Mouse (Mus musculus): Measurements from ENCODE around the gene Sorcs3.

The Sorcs3 gene

GRCm38 (mm10) chr19:48706267-48706923 is 500.6 kb downstream of the Sorcs3 start:
- DNase-seq (ENCODE audit: low spot score) = peak; percentile 63

GRCm38 (mm10) chr19:48706924-48707320 is 501.1 kb downstream of the Sorcs3 start:
- no peak for DNase-seq (ENCODE audit: low spot score)

- peak; percentile 41 for DNase-seq (ENCODE audit: low spot score)
These were observed 520.1 kb downstream of the Sorcs3 start for GRCm38 (mm10) chr19:48725851-48726419.

- no peak for DNase-seq (ENCODE audit: low spot score)
These were observed 521.2 kb downstream of the Sorcs3 start for GRCm38 (mm10) chr19:48727048-48727447.

GRCm38 (mm10) chr19:48727601-48728000 is 521.8 kb downstream of the Sorcs3 start:
- DNase-seq (ENCODE audit: low spot score) = no peak

- no peak for DNase-seq (ENCODE audit: low spot score)
These were observed 525.9 kb downstream of the Sorcs3 start for GRCm38 (mm10) chr19:48731731-48732130.

GRCm38 (mm10) chr19:48734370-48734769 is 528.5 kb downstream of the Sorcs3 start:
- peak; percentile 33 for DNase-seq (ENCODE audit: low spot score)

- DNase-seq (ENCODE audit: low spot score) = no peak
These were observed 531.7 kb downstream of the Sorcs3 start for GRCm38 (mm10) chr19:48737554-48737953.

- DNase-seq (ENCODE audit: low spot score) = no peak
These were observed 549.3 kb downstream of the Sorcs3 start for GRCm38 (mm10) chr19:48755156-48755555.

- DNase-seq (ENCODE audit: low spot score) = no peak
These were observed 551.0 kb downstream of the Sorcs3 start for GRCm38 (mm10) chr19:48756831-48757230.

- no peak for DNase-seq (ENCODE audit: low spot score)
These were observed 560.7 kb downstream of the Sorcs3 start for GRCm38 (mm10) chr19:48766524-48766923.

- no peak for DNase-seq (ENCODE audit: low spot score)
These were observed 565.7 kb downstream of the Sorcs3 start for GRCm38 (mm10) chr19:48771565-48771964.

- DNase-seq (ENCODE audit: low spot score) = no peak
These were observed 573.4 kb downstream of the Sorcs3 start for GRCm38 (mm10) chr19:48779095-48779765.

- no peak for DNase-seq (ENCODE audit: low spot score)
These were observed 575.0 kb downstream of the Sorcs3 start for GRCm38 (mm10) chr19:48780813-48781212.

- no peak for DNase-seq (ENCODE audit: low spot score)
These were observed 576.3 kb downstream of the Sorcs3 start for GRCm38 (mm10) chr19:48782024-48782721.

GRCm38 (mm10) chr19:48787269-48787668 is 581.4 kb downstream of the Sorcs3 start:
- no peak for DNase-seq (ENCODE audit: low spot score)

- peak; percentile 18 for DNase-seq (ENCODE audit: low spot score)
These were observed 598.7 kb downstream of the Sorcs3 start for GRCm38 (mm10) chr19:48804546-48804945.

- DNase-seq (ENCODE audit: low spot score) = no peak
These were observed 605.7 kb downstream of the Sorcs3 start for GRCm38 (mm10) chr19:48811541-48811940.

- DNase-seq (ENCODE audit: low spot score) = no peak
These were observed 608.0 kb downstream of the Sorcs3 start for GRCm38 (mm10) chr19:48813823-48814222.

- DNase-seq (ENCODE audit: low spot score) = no peak
These were observed 609.2 kb downstream of the Sorcs3 start for GRCm38 (mm10) chr19:48815064-48815463.

- DNase-seq (ENCODE audit: low spot score) = no peak
These were observed 614.9 kb downstream of the Sorcs3 start for GRCm38 (mm10) chr19:48820493-48821282.

- peak; percentile 18 for DNase-seq (ENCODE audit: low spot score)
These were observed 615.5 kb downstream of the Sorcs3 start for GRCm38 (mm10) chr19:48821283-48821715.

Measured in embryo, embryonic 10.5 days (tissue).